Mouse (Mus musculus): ENCODE measurements around the gene Phc1.

DNA sequence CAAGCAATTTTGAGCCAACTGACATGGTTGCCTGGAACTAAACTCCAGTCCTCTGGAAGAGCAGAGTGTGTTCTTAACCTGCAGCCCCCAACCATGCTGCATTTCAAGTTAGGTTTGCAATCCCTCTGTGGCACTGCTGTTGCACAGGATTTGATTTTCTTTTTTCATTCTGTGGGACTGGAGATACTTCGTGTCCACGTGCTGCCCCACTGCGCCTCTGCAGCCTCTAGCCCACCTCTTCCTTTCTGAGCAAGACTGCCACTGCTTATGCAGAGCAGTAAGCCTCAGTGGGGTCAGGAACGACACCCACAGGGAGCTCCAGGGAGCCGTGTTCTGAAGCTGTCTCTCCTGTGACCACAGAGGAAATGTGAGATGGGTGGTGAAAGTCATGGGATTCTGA, 45.4 kb upstream of the Phc1 start:
- no peak for TF ChIP-seq POLR2A (IDR thresholded peaks at IDR 0.05; ENCODE audit: low read depth, low read length)
- no peak for TF ChIP-seq CTCF (IDR thresholded peaks at IDR 0.05; ENCODE audit: extremely low read depth, insufficient read length, insufficient replicate concordance, low read depth, low read length)
